Mouse (Mus musculus): ENCODE measurements at regions not wholly inside any gene's neighbourhood (a gene's known extent, or its start where the extent isn't known, plus 50 kb on each side); places are given as distances from the start of the nearest gene placed in this dataset.

DNA sequence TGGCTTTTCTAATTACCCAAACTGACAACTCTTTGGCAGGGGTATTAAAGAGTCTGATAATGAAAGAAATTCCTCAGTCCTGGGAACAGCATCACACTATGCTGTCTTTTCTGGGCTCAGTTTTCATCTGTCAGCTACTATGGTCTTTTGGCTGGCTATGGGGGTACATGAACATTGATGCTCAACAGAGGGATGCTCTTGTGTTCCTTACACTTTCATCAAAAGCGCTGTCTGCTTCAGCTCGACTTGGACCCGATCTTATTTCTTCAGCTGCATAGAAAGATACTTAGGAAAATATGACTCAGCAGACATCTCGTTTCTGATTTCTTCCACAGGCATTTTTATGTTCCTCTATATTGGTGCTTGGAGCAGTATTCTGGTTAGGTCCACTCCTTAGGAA is 292.1 kb upstream of the Rasgrp1 start:
- no peak for TF ChIP-seq CTCF (IDR thresholded peaks at IDR 0.05; ENCODE audit: low read depth, low read length)
- no peak for TF ChIP-seq POLR2A (IDR thresholded peaks at IDR 0.05; ENCODE audit: borderline replicate concordance, low read depth, low read length)
